Mouse (Mus musculus) ES-CJ7 (cell line): ENCODE results near the gene Arrdc4.

Source experiments
- DNase-seq: peaks from one replicate; pipeline ENCODE4 v3.0.0; 2011; ENCODE audit warnings: low read depth, low spot score

Gene Arrdc4

DNA sequence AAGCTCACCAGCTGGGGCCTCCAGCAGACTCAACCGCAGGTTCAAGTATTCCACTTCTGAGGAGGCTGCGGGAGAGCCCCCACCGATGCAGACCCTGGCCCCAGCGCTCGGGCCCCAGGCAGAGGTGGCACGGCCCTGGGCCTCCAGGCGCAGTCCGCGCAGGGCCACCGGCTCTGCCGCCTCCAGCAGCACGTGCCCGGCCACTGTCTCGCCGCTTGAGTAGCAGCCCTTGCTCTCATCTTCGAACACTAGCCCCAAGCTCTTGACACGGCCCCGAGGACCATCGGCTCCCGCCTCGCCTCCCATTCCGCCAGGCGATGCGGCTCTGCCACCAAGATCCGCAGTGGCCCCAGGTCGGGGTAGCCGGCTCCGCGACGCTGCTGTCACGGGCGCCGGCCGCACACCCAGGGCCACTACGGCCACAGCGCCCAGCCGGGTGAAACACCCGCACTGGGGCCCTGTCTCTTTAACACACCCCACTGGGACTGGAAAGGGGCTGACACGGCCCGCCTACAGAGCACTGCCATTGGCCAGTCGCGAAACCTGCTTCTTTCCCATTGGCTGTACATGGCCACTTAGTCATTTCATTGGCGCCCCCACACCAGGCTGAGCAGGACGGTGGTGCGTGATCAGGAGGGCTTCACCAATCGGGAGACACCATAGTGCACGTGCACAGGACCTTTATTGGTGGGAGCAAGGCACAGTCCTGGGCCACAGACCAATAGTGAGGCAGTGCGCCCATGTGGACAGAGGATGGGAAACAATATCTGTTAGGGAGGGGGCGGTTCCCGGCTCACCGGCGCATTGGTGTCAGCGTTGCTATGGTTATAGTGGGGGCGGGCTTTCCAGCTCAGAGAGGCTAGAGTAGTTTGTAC, at the start of gene Arrdc4:
Arrdc4 (minus strand) TSS at position 481 of the 875 bp plus-strand sequence.
- peak; percentile 100 for DNase-seq

DNA sequence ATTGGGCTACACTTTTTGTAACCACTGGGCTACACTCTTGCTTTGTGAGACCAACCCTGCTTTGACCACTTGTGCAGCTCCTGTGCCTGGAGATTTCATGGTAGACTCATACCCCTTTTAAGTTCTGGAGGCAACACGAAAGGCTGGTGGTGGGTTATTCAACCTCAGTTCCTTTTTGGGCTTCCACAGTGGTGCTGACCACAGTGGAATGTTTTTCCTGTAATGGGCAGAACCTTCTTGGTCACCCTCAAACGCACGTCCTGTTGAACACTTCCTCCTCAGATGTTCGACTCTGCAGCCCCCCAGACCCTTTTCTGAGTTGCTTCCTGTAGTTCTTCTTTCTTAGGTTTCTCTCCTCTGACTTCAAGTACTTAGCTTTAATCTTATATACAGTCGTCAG, 46.5 kb upstream of the Arrdc4 start:
- DNase-seq: no peak

DNA sequence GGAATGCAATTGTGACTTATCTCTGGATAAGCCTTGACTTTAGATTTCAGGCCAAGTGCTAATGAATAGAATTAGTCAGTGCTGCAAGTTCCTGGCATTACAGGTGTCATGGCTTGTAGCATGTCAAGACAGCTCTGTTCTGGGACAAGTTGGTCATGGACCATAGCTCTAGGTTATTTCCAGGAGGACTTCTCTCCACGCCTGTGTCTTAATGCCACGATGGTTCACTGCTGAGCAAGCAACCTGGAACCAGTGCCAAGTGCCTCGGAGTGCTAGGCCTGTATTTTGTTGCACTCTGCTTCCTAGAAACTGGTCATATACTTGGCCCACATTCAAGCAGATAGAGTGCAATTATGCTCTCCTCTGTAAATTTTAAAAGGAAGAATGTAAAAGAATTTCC, 39.7 kb upstream of the Arrdc4 start:
- no peak for DNase-seq

DNA sequence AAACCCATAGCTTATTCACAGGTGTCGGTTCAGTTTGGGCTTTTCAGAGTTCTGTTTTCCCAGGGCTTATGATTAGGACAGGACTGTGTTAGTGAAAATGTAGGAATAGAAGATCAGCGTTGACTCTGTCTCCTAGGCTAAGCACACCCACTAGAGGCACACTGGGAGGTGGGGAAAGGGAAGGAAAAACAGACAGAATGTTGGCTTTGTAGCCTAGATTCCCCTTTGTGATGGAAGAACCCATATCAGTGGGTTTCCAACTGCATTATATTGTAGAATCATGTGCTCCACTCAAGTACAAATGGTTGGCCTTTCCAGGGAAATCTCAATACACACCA, 22.7 kb upstream of the Arrdc4 start:
- DNase-seq: no peak

GRCm38 (mm10) chr7:68770894-68771756, 22.1 kb upstream of the Arrdc4 start:
- DNase-seq: no peak

DNA sequence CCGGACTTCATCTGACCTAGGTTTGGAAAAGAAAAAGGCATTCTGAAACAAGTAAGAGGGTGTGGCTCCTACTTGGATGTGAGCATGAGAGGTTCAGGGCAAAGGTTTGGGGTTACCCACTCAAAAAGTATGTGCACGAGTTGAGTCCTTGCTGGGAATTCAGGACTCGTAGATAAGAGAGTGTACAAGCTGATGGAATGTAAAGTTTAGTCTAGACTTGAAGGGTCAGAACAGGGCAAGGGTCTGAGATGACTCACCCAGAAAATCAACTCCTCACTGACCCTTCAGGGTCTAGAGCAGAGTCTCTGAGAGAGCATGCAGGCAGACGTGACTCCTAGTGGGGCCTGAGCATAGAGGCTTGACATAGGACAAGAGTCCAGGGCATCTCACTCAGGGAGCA, 16.9 kb upstream of the Arrdc4 start:
- no peak for DNase-seq

DNA sequence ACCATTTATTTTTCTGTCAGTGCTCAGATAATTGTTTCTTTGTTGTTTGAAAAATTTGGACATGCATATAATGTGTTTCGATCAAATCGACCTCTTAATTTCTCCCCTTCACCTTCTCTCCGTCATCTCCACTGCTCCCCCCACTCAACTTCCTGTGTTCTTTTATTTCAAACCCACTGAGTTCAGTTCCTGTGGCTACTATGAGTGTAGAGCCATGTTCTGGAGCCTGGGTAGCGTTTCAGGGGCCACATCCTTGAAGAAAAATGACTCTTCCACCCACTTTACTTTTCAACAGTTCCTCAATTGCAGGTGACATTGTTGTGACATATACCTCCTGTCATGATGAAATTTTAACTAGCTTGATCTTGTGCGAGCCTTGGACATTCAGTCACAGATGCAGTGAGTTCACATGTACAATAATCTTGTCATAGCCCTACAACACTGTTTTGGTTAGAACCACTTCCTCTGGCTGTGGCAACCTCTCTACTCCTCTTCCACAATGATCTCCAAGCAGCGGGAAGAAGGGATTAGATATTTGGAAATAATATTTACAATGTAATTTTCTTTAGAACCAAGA, 10.2 kb upstream of the Arrdc4 start:
- no peak for DNase-seq

GRCm38 (mm10) chr7:68756656-68757204, 7.7 kb upstream of the Arrdc4 start:
- DNase-seq: no peak

DNA sequence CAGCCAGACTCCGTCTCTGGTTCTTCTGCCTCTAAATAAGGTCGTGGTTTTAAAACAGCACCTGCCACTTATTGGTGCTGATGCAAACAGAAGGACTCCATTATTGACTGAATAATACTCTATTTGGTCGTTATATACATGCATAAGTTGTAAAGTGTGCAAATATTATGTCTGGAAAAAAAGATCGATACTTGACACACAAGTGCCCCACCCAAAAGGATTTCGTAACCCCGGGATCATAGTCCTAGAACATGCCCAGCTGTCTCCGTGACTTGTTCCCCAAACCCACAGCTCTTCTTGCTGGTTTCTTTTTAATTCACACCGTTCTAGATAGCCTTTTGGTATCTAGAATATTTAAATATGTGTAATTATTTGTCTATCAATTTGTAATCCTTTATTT, 878 bp upstream of the Arrdc4 start:
- no peak for DNase-seq

DNA sequence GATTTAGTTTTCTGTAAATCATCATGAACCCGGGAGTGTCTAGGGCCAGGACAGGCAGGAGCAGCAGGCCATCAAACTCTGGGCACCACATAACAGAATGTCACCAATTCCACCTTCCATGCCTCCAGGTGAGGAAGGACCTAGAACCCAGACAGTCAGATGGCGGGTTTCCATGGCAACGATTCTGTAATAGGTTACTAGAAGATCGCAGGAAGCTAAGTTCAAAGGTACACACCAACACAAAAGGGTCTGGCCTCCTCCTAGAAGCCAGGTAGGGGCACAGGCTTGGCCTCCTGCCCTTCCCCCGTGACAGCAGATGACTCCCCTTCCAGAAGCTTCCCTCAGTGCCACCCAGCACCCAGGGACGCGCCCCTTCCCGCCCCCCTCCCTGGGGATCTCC, 680 bp downstream of the Arrdc4 start:
- peak; percentile 55 for DNase-seq

DNA sequence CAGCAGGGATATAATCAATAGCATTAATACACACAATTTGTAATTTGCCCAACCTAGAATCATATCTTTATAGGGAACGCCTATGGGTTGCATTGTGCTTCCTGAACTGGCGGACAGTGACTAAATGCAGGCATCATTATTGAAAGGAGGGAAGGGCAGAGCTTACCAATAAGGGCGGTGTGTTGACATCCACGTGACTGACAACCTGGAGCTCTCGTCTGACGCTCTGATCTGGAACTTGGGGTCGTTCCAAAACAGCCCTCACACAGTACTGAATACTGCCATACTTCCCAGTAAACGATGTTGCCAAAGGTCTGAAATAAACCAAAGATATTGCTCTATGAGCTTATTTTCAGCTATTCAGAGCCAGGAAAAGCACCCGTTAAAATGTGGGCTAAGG, 4.4 kb downstream of the Arrdc4 start:
- DNase-seq: no peak

- DNase-seq: no peak
Measured at GRCm38 (mm10) chr7:68744206-68744605, 4.8 kb downstream of the Arrdc4 start.

DNA sequence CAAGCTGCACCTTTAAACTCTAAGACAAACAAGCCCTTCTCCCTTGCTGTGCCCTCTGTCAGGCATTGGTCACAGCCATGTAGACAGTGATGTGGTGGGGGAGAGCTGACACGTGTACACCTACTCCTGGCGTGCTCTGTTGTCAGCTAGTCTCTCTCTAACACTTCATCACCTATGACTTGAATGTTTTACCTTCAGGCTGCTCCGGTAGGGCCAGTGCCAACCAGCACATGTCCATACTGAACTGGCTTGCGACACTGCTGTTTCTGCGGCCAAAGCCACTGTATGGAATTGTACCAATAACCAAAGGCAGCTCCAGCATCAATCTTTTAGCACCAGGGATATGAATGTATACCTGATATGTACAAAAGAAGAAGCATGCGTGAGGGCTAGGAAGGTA, 8.3 kb downstream of the Arrdc4 start:
- DNase-seq: no peak

DNA sequence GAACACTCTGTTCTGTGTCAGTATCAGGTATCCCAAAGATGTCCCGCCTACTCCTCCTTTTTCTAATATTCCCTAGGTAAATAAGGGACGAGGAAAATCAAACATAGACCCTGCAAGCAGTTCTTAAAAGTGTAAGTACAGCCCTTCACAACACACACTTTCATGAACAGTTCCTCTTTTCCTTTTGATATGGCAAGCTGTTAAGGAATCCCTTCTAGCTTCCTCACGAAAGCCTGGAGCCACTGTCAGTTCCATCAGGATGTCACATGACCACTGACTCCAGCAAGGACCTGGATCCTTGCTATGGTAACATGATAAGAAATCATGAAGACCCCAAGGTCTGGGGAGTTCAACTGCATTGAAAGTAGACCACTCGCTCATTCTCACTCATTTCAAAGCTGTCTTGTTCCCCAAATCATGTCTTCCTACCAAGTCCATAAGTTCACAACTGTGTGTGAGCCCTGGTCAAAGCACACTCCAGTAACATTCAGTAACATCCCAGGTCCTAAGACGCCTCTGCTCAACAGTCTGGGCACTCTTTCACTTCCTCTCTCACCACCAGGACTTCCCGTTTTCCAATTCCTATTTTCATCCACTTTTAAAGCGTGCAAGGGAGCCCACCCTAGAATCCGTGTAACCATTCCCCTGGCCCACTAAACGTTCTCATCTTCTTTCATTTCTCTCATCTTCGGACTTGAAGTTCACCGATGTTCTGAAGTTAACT, 10.2 kb downstream of the Arrdc4 start:
- no peak for DNase-seq

DNA sequence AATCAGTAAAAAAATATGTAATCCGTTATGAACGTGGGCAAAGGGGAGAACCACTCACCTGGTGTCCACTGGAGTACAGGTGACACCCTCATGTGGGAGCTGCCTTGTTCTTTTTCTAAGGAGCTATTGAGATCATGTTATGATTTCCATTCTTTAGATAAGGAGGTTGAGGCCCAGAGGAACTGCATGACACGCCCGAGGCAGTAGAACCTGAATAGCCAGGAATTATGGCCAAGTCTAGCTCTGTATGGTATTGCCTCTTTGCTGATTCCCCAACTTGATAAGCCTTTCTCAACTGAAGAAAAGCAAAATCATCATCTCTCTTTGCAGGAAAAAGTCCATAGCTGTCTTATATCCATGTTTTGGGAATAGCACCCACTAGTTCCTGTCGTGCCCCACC, 22.7 kb downstream of the Arrdc4 start:
- no peak for DNase-seq

GRCm38 (mm10) chr7:68724711-68725110, 24.3 kb downstream of the Arrdc4 start:
- no peak for DNase-seq

DNA sequence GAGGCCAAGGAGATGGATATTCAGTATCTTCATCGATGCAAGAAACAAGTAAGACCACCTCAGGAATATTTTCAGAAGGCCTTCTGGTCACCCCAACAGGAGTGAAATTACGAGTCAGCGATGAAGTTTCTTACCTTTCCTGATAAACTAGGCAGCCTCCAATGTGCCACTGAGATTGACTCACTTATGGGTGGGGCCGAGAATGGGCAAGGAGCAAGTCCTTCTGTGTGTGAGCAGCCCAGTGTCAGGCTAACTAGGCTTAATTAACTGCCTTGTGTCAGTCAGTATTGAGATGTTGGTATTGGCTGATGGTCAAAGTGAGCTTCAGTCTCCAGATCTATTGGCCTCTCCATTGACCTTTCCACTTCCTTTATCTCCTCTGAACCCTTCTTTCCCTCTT, 27.5 kb downstream of the Arrdc4 start:
- no peak for DNase-seq

GRCm38 (mm10) chr7:68717988-68718387, 31.1 kb downstream of the Arrdc4 start:
- no peak for DNase-seq

- peak; percentile 4 for DNase-seq
Measured at GRCm38 (mm10) chr7:68717498-68717897, 31.5 kb downstream of the Arrdc4 start.

DNA sequence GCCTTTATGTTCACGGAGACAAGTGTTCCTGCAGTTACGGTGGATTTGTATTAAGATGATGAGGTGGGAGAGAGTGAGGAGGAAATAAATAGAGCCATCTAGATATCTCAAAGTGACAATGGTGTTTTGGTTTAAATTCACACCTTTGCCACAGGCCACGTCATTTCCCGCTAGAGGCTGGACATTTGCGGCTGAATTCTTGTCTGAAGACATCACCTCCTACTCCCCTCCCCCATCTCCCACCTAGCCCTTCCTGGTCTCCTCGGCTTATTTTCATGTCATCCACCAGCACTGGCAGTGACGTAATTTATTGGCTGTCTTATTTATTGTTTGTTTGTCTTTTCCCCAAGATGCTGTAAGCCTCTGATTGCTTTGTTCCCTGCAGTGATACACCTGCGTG, 32.1 kb downstream of the Arrdc4 start:
- no peak for DNase-seq

GRCm38 (mm10) chr7:68712928-68713327, 36.1 kb downstream of the Arrdc4 start:
- DNase-seq: no peak

DNA sequence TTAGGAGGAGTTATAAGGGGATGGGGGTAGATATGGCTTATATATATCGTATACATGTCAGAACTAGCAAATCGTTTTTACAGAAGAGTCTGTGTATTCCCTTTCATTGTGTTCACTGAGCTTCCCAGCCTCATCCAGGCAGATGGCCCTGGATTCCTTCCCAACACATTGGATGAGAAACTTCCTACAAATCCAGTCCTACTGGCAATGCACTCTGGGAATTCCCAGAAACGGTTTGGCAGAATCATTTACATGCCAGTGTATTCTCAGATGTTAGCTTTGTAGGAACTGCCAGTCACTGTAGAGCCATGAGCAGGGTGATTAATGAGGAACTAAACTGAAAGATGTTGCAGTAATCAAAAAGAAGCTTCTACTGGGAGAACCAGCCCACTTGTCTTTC, 36.6 kb downstream of the Arrdc4 start:
- no peak for DNase-seq
